Mouse (Mus musculus) lung, postnatal 0 days (tissue): Measurements from ENCODE around the gene Ppil1. TPM values are rescaled to one million over a fixed set of nuclear protein-coding genes. Genes with fewer than 3 reads are reported as not detected.

Experiments
- ATAC-seq: fragments of 200-750 bp; cut with Nextera tagmentation; 2 replicates; pipeline ENCODE4 v1.8.0; 2017; ENCODE audit warnings: moderate library complexity
- DNase-seq: peaks from one replicate; pipeline ENCODE4 v3.0.0-alpha.2; 2016; ENCODE audit warnings: low spot score
- H3K27ac ChIP-seq: fragments of 300-500 bp; sonication (generic); 2 replicates; pipeline ENCODE4 v1.5.1; 2014; ENCODE audit warnings: antibody characterized with exemption, mild to moderate bottlenecking, low read length, mixed read lengths
- H3K27me3 ChIP-seq: fragments of 300-500 bp; sonication (generic); replicated peaks from 2 replicates; pipeline ENCODE4 v1.6.1; 2014; ENCODE audit warnings: low read length, mixed read lengths; ENCODE audit not compliant: insufficient read depth
- H3K36me3 ChIP-seq: fragments of 300-500 bp; sonication (generic); 2 replicates; pipeline ENCODE4 v1.6.1; 2014; ENCODE audit warnings: low read length, mixed read lengths; ENCODE audit not compliant: insufficient read depth
- H3K4me1 ChIP-seq: fragments of 300-500 bp; sonication (generic); 2 replicates; pipeline ENCODE4 v1.6.1; 2014; ENCODE audit warnings: antibody characterized with exemption, low read depth, low read length, mixed read lengths; ENCODE audit not compliant: insufficient read depth
- H3K4me2 ChIP-seq: fragments of 300-500 bp; sonication (generic); replicated peaks from 2 replicates; pipeline ENCODE4 v1.6.1; 2014; ENCODE audit warnings: low read depth, mild to moderate bottlenecking, low read length, moderate library complexity, mixed read lengths
- H3K4me3 ChIP-seq: fragments of 300-500 bp; sonication (generic); 2 replicates; pipeline ENCODE4 v1.5.1; 2014; ENCODE audit warnings: low read depth, low read length
- H3K9ac ChIP-seq: fragments of 300-500 bp; sonication (generic); replicated peaks from 2 replicates; pipeline ENCODE4 v1.6.1; 2014; ENCODE audit warnings: low read depth, mild to moderate bottlenecking
- H3K9me3 ChIP-seq: fragments of 300-500 bp; sonication (generic); 2 replicates; pipeline ENCODE4 v1.6.1; 2016; ENCODE audit warnings: low read length, mixed read lengths
- CTCF ChIP-seq: IDR thresholded peaks from 2 replicates; pipeline ENCODE4 v1.5.1; 2016; ENCODE audit warnings: antibody characterized with exemption, mild to moderate bottlenecking
- EP300 ChIP-seq: IDR thresholded peaks from 2 replicates; pipeline ENCODE4 v1.6.1; 2016; ENCODE audit warnings: antibody characterized with exemption, mild to moderate bottlenecking, control low read depth
- WGBS: fragments of 180-500 bp; shearing (Covaris S2); extraction: QIAGEN DNeasy Blood & Tissue Kit; methylation state at CpG from one replicate; pipeline ENCODE4 v1.1.7; 2014; 5-methylcytosine and 5-hydroxymethylcytosine counted together
- polyA plus RNA-seq: library from polyadenylated mRNA; unstranded; fragments of >200 nt; fragmentation: Nextera tagmentation; extraction: Ambion mirVana; gene quantifications from 2 replicates; pipeline ENCODE4 v1.2.1, GENCODE M21; 2015

Ppil1 gene
- polyA plus RNA-seq, 1 experiment from 2014 or later = 44.5 TPM

- Histone ChIP-seq H3K4me2 (no peak overlapping the region), H3K4me3 (no peak overlapping the region), H3K27ac (no peak overlapping the region), H3K27me3 (no peaks in the 10 kb centered on the region), H3K9ac (no peak overlapping the region), H3K4me1 (no peaks in the 10 kb centered on the region), H3K9me3 (no peaks in the 10 kb centered on the region), H3K36me3 (no peaks in the 10 kb centered on the region)
- WGBS = 97% methylated on average over 3 of the region's 3 CpGs
- no peak for TF ChIP-seq EP300
- no peak for TF ChIP-seq CTCF
- DNase-seq (no peak), ATAC-seq (no peak)
Observed at GRCm38 (mm10) chr17:29210037-29210436, 53.9 kb downstream of the Ppil1 start.

GRCm38 (mm10) chr17:29206052-29206451 is 57.9 kb downstream of the Ppil1 start:
- no peak for ATAC-seq

GRCm38 (mm10) chr17:29202604-29203003 is 61.4 kb downstream of the Ppil1 start:
- WGBS = 76% methylated on average over 6 of the region's 6 CpGs
- Histone ChIP-seq H3K4me3 (no peak overlapping the region), H3K36me3 (no peaks in the 10 kb centered on the region), H3K9me3 (no peaks in the 10 kb centered on the region), H3K4me2 (no peak overlapping the region), H3K4me1 (no peaks in the 10 kb centered on the region), H3K27me3 (no peaks in the 10 kb centered on the region), H3K9ac (no peak overlapping the region), H3K27ac (no peak overlapping the region)
- DNase-seq = no peak
- TF ChIP-seq CTCF = no peak
- TF ChIP-seq EP300 = no peak
- no peak for ATAC-seq

More at GRCm38 (mm10) chr17:29206052-29206451, 57.9 kb downstream of the Ppil1 start:
- H3K9me3 ChIP-seq = no peaks in the 10 kb centered on the region
- WGBS = 74% methylated on average over 7 of the region's 7 CpGs
- DNase-seq = no peak
- no peak overlapping the region for H3K27ac ChIP-seq
- H3K4me3 ChIP-seq = no peak overlapping the region
- TF ChIP-seq EP300 = no peak
- TF ChIP-seq CTCF = no peak
- no peak overlapping the region for H3K9ac ChIP-seq
- no peaks in the 10 kb centered on the region for H3K27me3 ChIP-seq
- H3K4me2 ChIP-seq = no peak overlapping the region
- H3K36me3 ChIP-seq = no peaks in the 10 kb centered on the region
- no peaks in the 10 kb centered on the region for H3K4me1 ChIP-seq

Other genes starting within 250 kb of the Ppil1 start
- 229 and 238 TPM in 2 replicates for gene Srsf3, start 231.6 kb downstream of the Ppil1 start, polyA plus RNA-seq
- 106 and 177 TPM in 2 replicates for gene Cdkn1a, start 173.2 kb downstream of the Ppil1 start, polyA plus RNA-seq
- 1.0 and 1.2 TPM in 2 replicates for gene Rab44, start 150.0 kb downstream of the Ppil1 start, polyA plus RNA-seq
- 0.57 and 0.63 TPM in 2 replicates for gene Cpne5, start 26.0 kb downstream of the Ppil1 start, polyA plus RNA-seq
- 105 and 109 TPM in 2 replicates for gene BC004004, start 4.6 kb upstream of the Ppil1 start, polyA plus RNA-seq
- 2.2 and 2.8 TPM in 2 replicates for gene Pi16, start 53.5 kb upstream of the Ppil1 start, polyA plus RNA-seq
- 342 and 350 TPM in 2 replicates for gene Mtch1, start 83.7 kb upstream of the Ppil1 start, polyA plus RNA-seq
- 11.9 and 14.2 TPM in 2 replicates for gene Fgd2, start 96.7 kb upstream of the Ppil1 start, polyA plus RNA-seq
- 30.0 and 49.5 TPM in 2 replicates for gene Pim1, start 226.6 kb upstream of the Ppil1 start, polyA plus RNA-seq